Mouse (Mus musculus): ENCODE measurements around the gene Baat. TPM values are rescaled to one million over a fixed set of nuclear protein-coding genes. Genes with fewer than 3 reads are reported as not detected.
"Not testable (repeated sequence)": the region's sequence is repeated elsewhere in the genome, so short reads cannot be mapped to it uniquely, and the experiment has no call there.

Gene Baat
- polyA plus RNA-seq, 1 experiment from 2014 or later: not detected

- H3K4me3 ChIP-seq (ENCODE audit: low read length): no peak overlapping the region
- H3K4me1 ChIP-seq (replicated peaks; ENCODE audit: control insufficient read depth, insufficient read depth, low read length): no peaks in the 10 kb centered on the region
- no peaks in the 10 kb centered on the region for H3K27me3 ChIP-seq (ENCODE audit: control insufficient read depth, insufficient read depth, low read depth, low read length)
- H3K27ac ChIP-seq (ENCODE audit: low read length): no peak overlapping the region
- WGBS: 90% methylated on average over 4 of the region's 4 CpGs
- H3K9me3 ChIP-seq (ENCODE audit: control insufficient read depth, low read length): peaks cover under 1% of the 10 kb centered on the region; the same call in 1 of the 2 replicates
- no peak for ATAC-seq (ENCODE audit: low read depth)
- H3K36me3 ChIP-seq (ENCODE audit: control insufficient read depth, insufficient read depth, low read length): peaks cover 5% of the 10 kb centered on the region
- no peak overlapping the region for H3K9ac ChIP-seq (ENCODE audit: low read length)
- no peak overlapping the region for H3K4me2 ChIP-seq (ENCODE audit: low read depth, low read length)
Measured at GRCm38 (mm10) chr4:49535675-49536294, 29.4 kb upstream of the Baat start.

GRCm38 (mm10) chr4:49535036-49535435, 28.7 kb upstream of the Baat start:
- Histone ChIP-seq H3K4me3 (ENCODE audit: low read length) (no peak overlapping the region), H3K9ac (ENCODE audit: low read length) (no peak overlapping the region), H3K27ac (ENCODE audit: low read length) (no peak overlapping the region), H3K27me3 (ENCODE audit: control insufficient read depth, insufficient read depth, low read depth, low read length) (no peaks in the 10 kb centered on the region), H3K4me2 (ENCODE audit: low read depth, low read length) (no peak overlapping the region), H3K36me3 (ENCODE audit: control insufficient read depth, insufficient read depth, low read length) (peaks cover 13% of the 10 kb centered on the region), H3K4me1 (replicated peaks; ENCODE audit: control insufficient read depth, insufficient read depth, low read length) (no peaks in the 10 kb centered on the region), H3K9me3 (ENCODE audit: control insufficient read depth, low read length) (peaks cover 5% of the 10 kb centered on the region)
- WGBS: 83% methylated on average over 3 of the region's 3 CpGs
- ATAC-seq (ENCODE audit: low read depth): no peak

- H3K9me3 ChIP-seq (ENCODE audit: control insufficient read depth, low read length): no peaks in the 10 kb centered on the region
- H3K27me3 ChIP-seq (ENCODE audit: control insufficient read depth, insufficient read depth, low read depth, low read length): no peaks in the 10 kb centered on the region
- H3K36me3 ChIP-seq (ENCODE audit: control insufficient read depth, insufficient read depth, low read length): peaks cover 7% of the 10 kb centered on the region
- H3K4me1 ChIP-seq (replicated peaks; ENCODE audit: control insufficient read depth, insufficient read depth, low read length): peaks cover 13% of the 10 kb centered on the region
- H3K4me2 ChIP-seq (ENCODE audit: low read depth, low read length): peak overlapping the region; percentile 75; the same call in 1 of the 2 replicates
- 57% methylated on average over 9 of the region's 9 CpGs for WGBS
- H3K9ac ChIP-seq (ENCODE audit: low read length): no peak overlapping the region
- H3K4me3 ChIP-seq (ENCODE audit: low read length): no peak overlapping the region
- ATAC-seq (ENCODE audit: low read depth): no peak
- H3K27ac ChIP-seq (ENCODE audit: low read length): no peak overlapping the region
Measured at GRCm38 (mm10) chr4:49522576-49522975, 16.2 kb upstream of the Baat start.

GRCm38 (mm10) chr4:49521346-49521745, 15.0 kb upstream of the Baat start:
- peak overlapping the region; percentile 87 for H3K4me3 ChIP-seq (ENCODE audit: low read length)
- WGBS: under 1% methylated on average over 17 of the region's 17 CpGs
- ATAC-seq (ENCODE audit: low read depth): peak; percentile 19
- no peaks in the 10 kb centered on the region for H3K9me3 ChIP-seq (ENCODE audit: control insufficient read depth, low read length)
- H3K36me3 ChIP-seq (ENCODE audit: control insufficient read depth, insufficient read depth, low read length): peaks cover 7% of the 10 kb centered on the region
- peaks cover 13% of the 10 kb centered on the region for H3K4me1 ChIP-seq (replicated peaks; ENCODE audit: control insufficient read depth, insufficient read depth, low read length)
- no peak overlapping the region for H3K27ac ChIP-seq (ENCODE audit: low read length)
- H3K27me3 ChIP-seq (ENCODE audit: control insufficient read depth, insufficient read depth, low read depth, low read length): no peaks in the 10 kb centered on the region
- H3K4me2 ChIP-seq (ENCODE audit: low read depth, low read length): peak overlapping the region; percentile 75
- H3K9ac ChIP-seq (ENCODE audit: low read length): peak overlapping the region; percentile 89

GRCm38 (mm10) chr4:49520572-49521340, 14.4 kb upstream of the Baat start, which contains the start of the genes Mrpl50 and Zfp189:
Gene Mrpl50, minus strand, starts transcription at chr4:49521093.
Gene Zfp189, plus strand, starts transcription at chr4:49521176.
- Histone ChIP-seq H3K9me3 (ENCODE audit: control insufficient read depth, low read length) (no peaks in the 10 kb centered on the region), H3K27me3 (ENCODE audit: control insufficient read depth, insufficient read depth, low read depth, low read length) (no peaks in the 10 kb centered on the region), H3K9ac (ENCODE audit: low read length) (peak within 1 kb of the TSS; percentile 89), H3K36me3 (ENCODE audit: control insufficient read depth, insufficient read depth, low read length) (peaks cover 5% of the 10 kb centered on the region), H3K4me2 (ENCODE audit: low read depth, low read length) (peak within 1 kb of the TSS; percentile 75), H3K4me3 (ENCODE audit: low read length) (peak within 1 kb of the TSS; percentile 87), H3K27ac (ENCODE audit: low read length) (peak within 1 kb of the TSS; percentile 66), H3K4me1 (replicated peaks; ENCODE audit: control insufficient read depth, insufficient read depth, low read length) (peaks cover 13% of the 10 kb centered on the region)
- peak; percentile 100 for ATAC-seq (ENCODE audit: low read depth)
- under 1% methylated on average over 41 of the region's 41 CpGs for WGBS

- H3K27ac ChIP-seq (ENCODE audit: low read length): no peak overlapping the region
- no peak for ATAC-seq (ENCODE audit: low read depth)
- H3K36me3 ChIP-seq (ENCODE audit: control insufficient read depth, insufficient read depth, low read length): peaks cover under 1% of the 10 kb centered on the region; the same call in 1 of the 2 replicates
- 0 out of 2 replicates have a peak overlapping the region, but pooled peaks have one; percentile 9 for H3K4me3 ChIP-seq (ENCODE audit: low read length)
- 66% methylated on average over 5 of the region's 5 CpGs for WGBS
- H3K4me1 ChIP-seq (replicated peaks; ENCODE audit: control insufficient read depth, insufficient read depth, low read length): peaks cover 13% of the 10 kb centered on the region
- peak overlapping the region; percentile 30; the same call in 1 of the 2 replicates for H3K4me2 ChIP-seq (ENCODE audit: low read depth, low read length)
- H3K9ac ChIP-seq (ENCODE audit: low read length): no peak overlapping the region
- H3K27me3 ChIP-seq (ENCODE audit: control insufficient read depth, insufficient read depth, low read depth, low read length): no peaks in the 10 kb centered on the region
- H3K9me3 ChIP-seq (ENCODE audit: control insufficient read depth, low read length): no peaks in the 10 kb centered on the region
Measured at GRCm38 (mm10) chr4:49519476-49519875, 13.1 kb upstream of the Baat start.

- Histone ChIP-seq H3K27ac (ENCODE audit: low read length) (no peak overlapping the region), H3K4me3 (ENCODE audit: low read length) (no peak overlapping the region), H3K4me1 (replicated peaks; ENCODE audit: control insufficient read depth, insufficient read depth, low read length) (peaks cover 2% of the 10 kb centered on the region; the same call in 1 of the 2 replicates), H3K9me3 (ENCODE audit: control insufficient read depth, low read length) (no peaks in the 10 kb centered on the region), H3K9ac (ENCODE audit: low read length) (no peak overlapping the region), H3K36me3 (ENCODE audit: control insufficient read depth, insufficient read depth, low read length) (peaks cover 13% of the 10 kb centered on the region), H3K4me2 (ENCODE audit: low read depth, low read length) (no peak overlapping the region), H3K27me3 (ENCODE audit: control insufficient read depth, insufficient read depth, low read depth, low read length) (no peaks in the 10 kb centered on the region)
- ATAC-seq (ENCODE audit: low read depth): no peak
- 95% methylated on average over 6 of the region's 6 CpGs for WGBS
Measured at GRCm38 (mm10) chr4:49514441-49514840, 8.1 kb upstream of the Baat start.

- no peak overlapping the region for H3K4me2 ChIP-seq (ENCODE audit: low read depth, low read length)
- WGBS: 86% methylated on average over 4 of the region's 4 CpGs
- H3K4me3 ChIP-seq (ENCODE audit: low read length): no peak overlapping the region
- H3K27me3 ChIP-seq (ENCODE audit: control insufficient read depth, insufficient read depth, low read depth, low read length): no peaks in the 10 kb centered on the region
- H3K36me3 ChIP-seq (ENCODE audit: control insufficient read depth, insufficient read depth, low read length): peaks cover 13% of the 10 kb centered on the region
- no peaks in the 10 kb centered on the region for H3K4me1 ChIP-seq (replicated peaks; ENCODE audit: control insufficient read depth, insufficient read depth, low read length)
- H3K9ac ChIP-seq (ENCODE audit: low read length): no peak overlapping the region
- no peak overlapping the region for H3K27ac ChIP-seq (ENCODE audit: low read length)
- ATAC-seq (ENCODE audit: low read depth): no peak
- H3K9me3 ChIP-seq (ENCODE audit: control insufficient read depth, low read length): no peaks in the 10 kb centered on the region
Measured at GRCm38 (mm10) chr4:49512636-49513035, 6.3 kb upstream of the Baat start.

- not testable (repeated sequence) for H3K27me3 ChIP-seq (ENCODE audit: control insufficient read depth, insufficient read depth, low read depth, low read length); H3K27ac ChIP-seq (ENCODE audit: low read length); ATAC-seq (ENCODE audit: low read depth); H3K4me3 ChIP-seq (ENCODE audit: low read length); H3K4me1 ChIP-seq (replicated peaks; ENCODE audit: control insufficient read depth, insufficient read depth, low read length); H3K9me3 ChIP-seq (ENCODE audit: control insufficient read depth, low read length); H3K9ac ChIP-seq (ENCODE audit: low read length); H3K4me2 ChIP-seq (ENCODE audit: low read depth, low read length)
- H3K36me3 ChIP-seq (ENCODE audit: control insufficient read depth, insufficient read depth, low read length): peaks cover 13% of the 10 kb centered on the region
- 56% methylated on average over 1 of the region's 1 CpGs for WGBS
Measured at GRCm38 (mm10) chr4:49510236-49510835, 4.0 kb upstream of the Baat start.
